Mouse (Mus musculus) embryonic facial prominence, embryonic 12.5 days (tissue): Measurements from ENCODE around the gene Cd177. TPM values are rescaled to one million over a fixed set of nuclear protein-coding genes. Genes with fewer than 3 reads are reported as not detected.
"Not testable (repeated sequence)": the region's sequence is repeated elsewhere in the genome, so short reads cannot be mapped to it uniquely, and the experiment has no call there.

Experiments used
- ATAC-seq: fragments of 200-750 bp; cut with Nextera tagmentation; 2 replicates; pipeline ENCODE4 v1.8.0; 2017; ENCODE audit not compliant: insufficient number of reproducible peaks, insufficient read depth, low FRiP score, low TSS enrichment
- H3K27ac ChIP-seq: fragments of 300-500 bp; sonication (generic); 2 replicates; pipeline ENCODE4 v1.5.1; 2016; ENCODE audit warnings: mild to moderate bottlenecking
- H3K27me3 ChIP-seq: fragments of 300-500 bp; sonication (generic); 2 replicates; pipeline ENCODE4 v1.6.1; 2016; ENCODE audit warnings: mild to moderate bottlenecking, moderate library complexity
- H3K36me3 ChIP-seq: fragments of 300-500 bp; sonication (generic); 2 replicates; pipeline ENCODE4 v1.6.1; 2016; ENCODE audit warnings: mild to moderate bottlenecking
- H3K4me1 ChIP-seq: fragments of 300-500 bp; sonication (generic); 2 replicates; pipeline ENCODE4 v1.6.1; 2016
- H3K4me2 ChIP-seq: fragments of 300-500 bp; sonication (generic); replicated peaks from 2 replicates; pipeline ENCODE4 v1.6.1; 2016; ENCODE audit warnings: mild to moderate bottlenecking, moderate library complexity
- H3K4me3 ChIP-seq: fragments of 300-500 bp; sonication (generic); 2 replicates; pipeline ENCODE4 v1.5.1; 2016; ENCODE audit warnings: mild to moderate bottlenecking
- H3K9ac ChIP-seq: fragments of 300-500 bp; sonication (generic); 2 replicates; pipeline ENCODE4 v1.6.1; 2016; ENCODE audit warnings: mild to moderate bottlenecking, moderate library complexity
- H3K9me3 ChIP-seq: fragments of 300-500 bp; sonication (generic); 2 replicates; pipeline ENCODE4 v1.6.1; 2016; ENCODE audit warnings: mild to moderate bottlenecking, moderate library complexity
- WGBS: fragments of 180-500 bp; shearing (Covaris S2); methylation state at CpG from one replicate; pipeline ENCODE4 v1.1.7; 2016; 5-methylcytosine and 5-hydroxymethylcytosine counted together
- polyA plus RNA-seq: library from polyadenylated mRNA; unstranded; fragments of >200 nt; fragmentation: Nextera tagmentation; extraction: Ambion mirVana; gene quantifications from 2 replicates; pipeline ENCODE4 v1.2.1, GENCODE M21; 2016

The Cd177 gene
- polyA plus RNA-seq, 1 experiment from 2014 or later, result 0.96 TPM

DNA sequence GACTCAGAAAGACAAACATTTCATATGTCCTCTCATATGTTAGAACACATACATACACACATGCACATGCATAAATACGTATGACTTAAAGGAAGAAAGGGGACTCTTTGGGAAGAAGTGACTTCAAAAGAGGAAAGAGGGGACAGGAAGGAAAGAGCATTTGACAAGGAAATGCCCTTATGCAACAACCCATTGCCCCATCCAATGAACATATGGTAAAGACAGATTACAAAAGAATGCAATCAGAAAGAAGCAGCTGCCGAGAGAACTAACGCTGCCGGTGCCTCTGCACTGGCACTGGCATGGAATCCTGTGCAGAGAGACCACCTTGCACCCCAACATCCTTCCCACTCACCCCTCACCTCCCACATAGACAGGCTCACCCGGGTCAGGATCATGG lies 6.6 kb downstream of the Cd177 start:
- no peaks in the 10 kb centered on the region for H3K9me3 ChIP-seq
- H3K27me3 ChIP-seq, result no peaks in the 10 kb centered on the region
- H3K27ac ChIP-seq, result no peak overlapping the region
- no peak overlapping the region for H3K9ac ChIP-seq
- WGBS, result 82% methylated on average over 5 of the region's 5 CpGs
- H3K4me1 ChIP-seq, result 0 out of 2 replicates have a peak, but pooled peaks cover 6% of the 10 kb centered on the region
- H3K36me3 ChIP-seq, result no peaks in the 10 kb centered on the region
- no peak overlapping the region for H3K4me3 ChIP-seq
- no peak overlapping the region for H3K4me2 ChIP-seq
- no peak for ATAC-seq

DNA sequence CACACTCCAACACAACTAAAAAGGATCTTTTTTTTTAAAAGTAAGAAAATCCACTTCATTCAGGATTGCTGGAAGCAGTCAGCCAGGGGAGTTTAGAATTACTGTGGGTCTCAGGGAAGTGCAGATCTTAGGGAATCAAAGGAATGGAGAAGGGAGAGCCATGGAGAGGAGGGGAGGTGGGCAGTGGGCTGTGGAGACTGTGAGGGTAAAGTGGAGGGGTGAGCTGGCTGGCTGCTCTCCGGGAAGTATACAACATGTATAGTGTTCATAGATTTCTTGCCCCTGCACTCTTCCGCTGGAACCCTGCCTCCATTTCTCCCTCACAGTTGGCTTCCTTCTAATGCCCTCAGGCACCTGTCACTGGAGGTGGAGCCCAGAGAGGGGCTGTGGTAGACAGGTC lies 8.5 kb downstream of the Cd177 start:
- Histone ChIP-seq H3K27ac (0 out of 2 replicates have a peak overlapping the region, but pooled peaks have one; percentile 50), H3K4me2 (no peak overlapping the region), H3K4me3 (no peak overlapping the region), H3K36me3 (no peaks in the 10 kb centered on the region), H3K4me1 (0 out of 2 replicates have a peak, but pooled peaks cover 6% of the 10 kb centered on the region), H3K27me3 (no peaks in the 10 kb centered on the region), H3K9me3 (no peaks in the 10 kb centered on the region), H3K9ac (no peak overlapping the region)
- ATAC-seq, result no peak
- 62% methylated on average over 2 of the region's 2 CpGs for WGBS

DNA sequence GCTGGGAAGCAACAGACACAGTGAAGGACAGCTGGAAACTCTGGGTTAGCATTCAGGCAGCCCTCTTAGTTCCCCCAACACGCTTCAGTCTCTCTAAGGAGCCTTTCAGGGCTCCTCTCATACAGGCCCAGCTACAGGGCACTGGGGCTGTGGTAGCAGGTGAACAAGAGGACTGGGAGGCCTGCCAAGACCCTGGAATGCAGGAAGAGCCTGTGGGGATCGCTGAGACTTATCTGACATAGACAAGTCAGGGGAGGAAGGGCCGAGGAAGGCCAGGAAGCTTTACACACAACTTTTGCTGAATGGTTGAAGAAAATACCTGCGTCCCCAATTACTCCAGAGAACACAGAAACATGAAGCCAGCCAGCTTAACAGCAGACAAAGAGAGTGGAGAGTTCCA lies 9.4 kb downstream of the Cd177 start:
- Histone ChIP-seq H3K27ac (0 out of 2 replicates have a peak overlapping the region, but pooled peaks have one; percentile 50), H3K4me2 (no peak overlapping the region), H3K4me1 (0 out of 2 replicates have a peak, but pooled peaks cover 6% of the 10 kb centered on the region), H3K36me3 (no peaks in the 10 kb centered on the region), H3K9ac (no peak overlapping the region), H3K9me3 (no peaks in the 10 kb centered on the region), H3K4me3 (no peak overlapping the region), H3K27me3 (no peaks in the 10 kb centered on the region)
- 43% methylated on average over 4 of the region's 4 CpGs for WGBS
- ATAC-seq, result no peak

DNA sequence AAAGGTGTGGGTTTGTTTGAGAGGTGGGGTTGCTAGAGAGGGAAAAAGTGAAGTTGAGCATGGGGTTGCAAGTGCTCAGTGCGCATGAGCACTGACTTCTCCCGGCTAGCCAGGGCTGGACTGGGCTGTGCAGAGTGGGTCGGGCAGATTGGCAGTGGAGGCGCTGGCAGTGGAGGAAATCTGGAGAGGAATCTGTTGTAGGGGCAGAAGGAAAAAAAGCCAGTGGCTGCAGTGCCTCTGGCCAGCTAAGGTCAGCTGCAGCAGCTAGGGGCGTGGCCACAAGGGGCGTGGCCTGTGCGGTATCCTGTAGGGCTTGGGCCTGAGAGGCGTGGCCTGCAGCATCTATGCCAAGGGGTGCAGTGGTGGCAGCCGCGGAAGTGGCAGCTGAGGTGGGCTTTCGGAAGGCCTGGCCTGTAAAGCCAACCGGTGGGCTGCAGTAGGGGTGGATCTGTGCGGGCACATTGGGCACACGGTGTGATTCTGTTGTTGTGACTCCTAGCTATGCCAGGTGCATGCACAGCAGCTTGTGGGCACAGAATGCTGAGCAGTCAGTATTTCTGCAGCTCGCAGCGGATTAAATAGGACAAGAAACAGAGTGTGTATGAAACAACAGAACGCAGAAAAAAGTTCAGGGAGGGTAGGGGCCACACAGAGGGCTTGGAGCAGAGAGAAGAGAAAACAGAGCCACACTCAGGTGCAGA lies 24.0 kb downstream of the Cd177 start:
- no peaks in the 10 kb centered on the region for H3K27me3 ChIP-seq
- no peak for ATAC-seq
- H3K9me3 ChIP-seq, result no peaks in the 10 kb centered on the region
- no peak overlapping the region for H3K27ac ChIP-seq
- H3K9ac ChIP-seq, result 0 out of 2 replicates have a peak overlapping the region, but pooled peaks have one; percentile 0
- H3K36me3 ChIP-seq, result no peaks in the 10 kb centered on the region
- no peak overlapping the region for H3K4me3 ChIP-seq
- H3K4me2 ChIP-seq, result peak overlapping the region; percentile 27
- 15% methylated on average over 17 of the region's 17 CpGs for whole genome bisulfite sequencing
- 0 out of 2 replicates have a peak, but pooled peaks cover 9% of the 10 kb centered on the region for H3K4me1 ChIP-seq

GRCm38 (mm10) chr7:24726808-24727207 lies 33.3 kb downstream of the Cd177 start, which contains the start of gene Gm4763:
Gene Gm4763, minus strand, starts transcription at chr7:24726908.
- not testable (repeated sequence) for H3K9me3 ChIP-seq, H3K4me3 ChIP-seq, H3K9ac ChIP-seq, H3K36me3 ChIP-seq, ATAC-seq, H3K4me1 ChIP-seq, H3K27me3 ChIP-seq, H3K27ac ChIP-seq, H3K4me2 ChIP-seq
- 89% methylated on average over 11 of the region's 11 CpGs for WGBS

GRCm38 (mm10) chr7:24715039-24715438 lies 45.1 kb downstream of the Cd177 start:
- no peak overlapping the region for H3K4me3 ChIP-seq
- H3K27me3 ChIP-seq, result no peaks in the 10 kb centered on the region
- H3K27ac ChIP-seq, result no peak overlapping the region
- no peak overlapping the region for H3K9ac ChIP-seq
- no peaks in the 10 kb centered on the region for H3K9me3 ChIP-seq
- no peak for ATAC-seq
- H3K36me3 ChIP-seq, result no peaks in the 10 kb centered on the region
- no peak overlapping the region for H3K4me2 ChIP-seq
- H3K4me1 ChIP-seq, result no peaks in the 10 kb centered on the region
- 74% methylated on average over 6 of the region's 6 CpGs for WGBS

DNA sequence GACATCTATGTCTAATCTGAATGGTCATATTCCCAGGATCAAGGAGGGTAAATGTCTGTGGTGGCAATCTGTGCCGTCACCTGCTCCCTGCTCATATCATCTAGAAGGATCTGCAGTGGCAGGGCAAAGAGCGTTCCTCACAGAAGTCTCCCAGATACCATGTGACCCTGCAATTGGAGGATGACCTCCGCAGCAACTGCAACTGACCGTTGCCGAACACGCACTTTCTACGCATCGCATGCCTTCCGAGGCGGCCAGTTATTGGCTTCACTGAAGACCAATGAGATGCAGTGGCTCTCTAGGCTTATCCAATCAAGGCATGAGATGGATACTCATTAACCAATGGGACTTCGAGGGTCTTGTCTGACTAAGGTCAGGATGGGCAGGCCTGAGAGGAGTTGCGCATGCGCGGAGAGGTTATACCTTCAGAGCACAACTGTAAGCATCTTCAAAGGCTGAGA lies 51.2 kb downstream of the Cd177 start, which contains the start of gene BC049730:
BC049730 (plus strand) TSS at position 411 of the 461 bp plus-strand sequence.
- no peak for ATAC-seq
- no peak within 1 kb of the TSS for H3K4me3 ChIP-seq
- no peaks in the 10 kb centered on the region for H3K27me3 ChIP-seq
- no peaks in the 10 kb centered on the region for H3K4me1 ChIP-seq
- H3K27ac ChIP-seq, result no peak within 1 kb of the TSS
- WGBS, result 95% methylated on average over 14 of the region's 14 CpGs
- H3K4me2 ChIP-seq, result no peak within 1 kb of the TSS
- H3K9ac ChIP-seq, result no peak within 1 kb of the TSS
- no peaks in the 10 kb centered on the region for H3K9me3 ChIP-seq
- no peaks in the 10 kb centered on the region for H3K36me3 ChIP-seq

GRCm38 (mm10) chr7:24702841-24703240 lies 57.3 kb downstream of the Cd177 start:
- WGBS, result 81% methylated on average over 9 of the region's 9 CpGs
- not testable (repeated sequence) for H3K27ac ChIP-seq, H3K27me3 ChIP-seq, H3K9ac ChIP-seq, H3K4me1 ChIP-seq, H3K4me2 ChIP-seq, ATAC-seq, H3K4me3 ChIP-seq, H3K9me3 ChIP-seq, H3K36me3 ChIP-seq

GRCm38 (mm10) chr7:24697891-24698290 lies 62.2 kb downstream of the Cd177 start:
- not testable (repeated sequence) for H3K9me3 ChIP-seq, ATAC-seq, H3K36me3 ChIP-seq, H3K27ac ChIP-seq, H3K9ac ChIP-seq, H3K4me2 ChIP-seq, H3K4me3 ChIP-seq, H3K27me3 ChIP-seq, H3K4me1 ChIP-seq
- WGBS, result 91% methylated on average over 4 of the region's 4 CpGs

Other genes starting within 250 kb of the Cd177 start
- gene AC161166.1, start 247.9 kb downstream of the Cd177 start, polyA plus RNA-seq, result 1.3 and 1.4 TPM in 2 replicates
- gene Irgq, start 229.6 kb downstream of the Cd177 start, polyA plus RNA-seq, result 17.6 and 18.0 TPM in 2 replicates
- gene Pinlyp, start 214.2 kb downstream of the Cd177 start, polyA plus RNA-seq, result not detected in 2 replicates
- 117 and 124 TPM in 2 replicates for gene Xrcc1, start 214.0 kb downstream of the Cd177 start, polyA plus RNA-seq
- gene Ethe1, start 172.8 kb downstream of the Cd177 start, polyA plus RNA-seq, result 23.7 and 23.8 TPM in 2 replicates
- gene Zfp575, start 172.7 kb downstream of the Cd177 start, polyA plus RNA-seq, result 5.1 and 5.9 TPM in 2 replicates
- gene Phldb3, start 149.5 kb downstream of the Cd177 start, polyA plus RNA-seq, result 0.20 and 0.47 TPM in 2 replicates
- 2.8 and 3.5 TPM in 2 replicates for gene Lypd3, start 123.8 kb downstream of the Cd177 start, polyA plus RNA-seq
- gene Tex101, start 83.6 kb downstream of the Cd177 start, polyA plus RNA-seq, result not detected in 2 replicates
- gene BC049730, start 51.1 kb downstream of the Cd177 start, polyA plus RNA-seq, result not detected in 2 replicates
- gene Gm4763, start 33.4 kb downstream of the Cd177 start, polyA plus RNA-seq, result not detected in 2 replicates
- 0.38 TPM in 1 of 2 replicates, not detected in the other for gene Ceacam10, start 16.9 kb upstream of the Cd177 start, polyA plus RNA-seq
- 17.9 and 21.4 TPM in 2 replicates for gene Gm9844, start 101.9 kb upstream of the Cd177 start, polyA plus RNA-seq
- gene Lypd4, start 109.6 kb upstream of the Cd177 start, polyA plus RNA-seq, result not detected in 2 replicates
- gene Dmrtc2, start 109.7 kb upstream of the Cd177 start, polyA plus RNA-seq, result not detected in 2 replicates
- 2,196 and 2,318 TPM in 2 replicates for gene Rps19, start 124.1 kb upstream of the Cd177 start, polyA plus RNA-seq
- gene Cd79a, start 137.1 kb upstream of the Cd177 start, polyA plus RNA-seq, result 0.26 and 0.61 TPM in 2 replicates
- gene Arhgef1, start 142.6 kb upstream of the Cd177 start, polyA plus RNA-seq, result 114 and 120 TPM in 2 replicates
- gene Gm4881, start 184.2 kb upstream of the Cd177 start, polyA plus RNA-seq, result not detected in 2 replicates
- 106 and 116 TPM in 2 replicates for gene Rabac1, start 212.4 kb upstream of the Cd177 start, polyA plus RNA-seq
- gene Atp1a3, start 245.6 kb upstream of the Cd177 start, polyA plus RNA-seq, result 3.8 and 7.4 TPM in 2 replicates